Mouse (Mus musculus) liver, postnatal 0 days (tissue): ENCODE results near the gene Gm47283.
"Not testable (repeated sequence)": the region's sequence is repeated elsewhere in the genome, so short reads cannot be mapped to it uniquely, and the experiment has no call there.

Experiments used
- CTCF ChIP-seq: sonication (generic); IDR thresholded peaks from 2 replicates; pipeline ENCODE4 v1.5.1; 2016; ENCODE audit warnings: antibody characterized with exemption, low read depth
- EP300 ChIP-seq: IDR thresholded peaks from 2 replicates; pipeline ENCODE4 v1.6.1; 2016; ENCODE audit warnings: antibody characterized with exemption, low read depth, mild to moderate bottlenecking

- not testable (repeated sequence) for TF ChIP-seq CTCF, EP300
Observed at GRCm38 (mm10) chrY:90741006-90741405, 43.5 kb upstream of the Gm47283 start.
